Mouse (Mus musculus): ENCODE data around the gene Smad6. TPM values are rescaled to one million over a fixed set of nuclear protein-coding genes. Genes with fewer than 3 reads are reported as not detected.

Smad6 gene
- total and polyA plus RNA-seq, 3 experiments: 0.44 to 1.6 (median 0.98) TPM

GRCm38 (mm10) chr9:64049471-64050380 is 27.9 kb upstream of the Smad6 start:
- no peaks in the 10 kb centered on the region; the same call in 1 of the 2 replicates for H3K27me3 ChIP-seq (ENCODE audit: insufficient read depth, low read length)
- ATAC-seq (ENCODE audit: extremely low read depth, insufficient number of reproducible peaks, low FRiP score, poor library complexity, severe bottlenecking): peak; percentile 58
- no peaks in the 10 kb centered on the region for H3K9me3 ChIP-seq (replicated peaks)
- TF ChIP-seq TAL1 (conservative IDR thresholded peaks at IDR 0.05; ENCODE audit: low read depth, low read length) (no peak), POLR2AphosphoS5 (IDR thresholded peaks at IDR 0.05; ENCODE audit: insufficient replicate concordance, low read depth, low read length) (no peak), CTCF (IDR thresholded peaks at IDR 0.05; ENCODE audit: low read depth, low read length) (no peak), GATA1 (IDR thresholded peaks at IDR 0.05; ENCODE audit: borderline replicate concordance, low read length) (no peak), GATA2 (IDR thresholded peaks at IDR 0.05; ENCODE audit: borderline replicate concordance, low read depth, low read length) (no peak)
- peaks cover 76% of the 10 kb centered on the region for H3K4me1 ChIP-seq (ENCODE audit: insufficient read depth, low read depth, low read length)
- no peaks in the 10 kb centered on the region for H3K36me3 ChIP-seq (replicated peaks)
- peak; percentile 92 for DNase-seq (ENCODE audit: low spot score)
- H3K4me3 ChIP-seq (ENCODE audit: low read depth, low read length): peak overlapping the region; percentile 68

GRCm38 (mm10) chr9:64045117-64045890 is 23.4 kb upstream of the Smad6 start:
- DNase-seq (ENCODE audit: low spot score) (peak; percentile 95), ATAC-seq (ENCODE audit: extremely low read depth, insufficient number of reproducible peaks, low FRiP score, poor library complexity, severe bottlenecking) (peak; percentile 91)
- Histone ChIP-seq H3K9me3 (replicated peaks) (no peaks in the 10 kb centered on the region), H3K27me3 (ENCODE audit: insufficient read depth, low read length) (no peaks in the 10 kb centered on the region), H3K36me3 (replicated peaks) (no peaks in the 10 kb centered on the region), H3K4me3 (ENCODE audit: low read depth, low read length) (peak overlapping the region; percentile 24; the same call in 1 of the 2 replicates), H3K4me1 (ENCODE audit: insufficient read depth, low read depth, low read length) (peaks cover 92% of the 10 kb centered on the region)
- TF ChIP-seq TAL1 (conservative IDR thresholded peaks at IDR 0.05; ENCODE audit: low read depth, low read length) (peak; percentile 98), CTCF (IDR thresholded peaks at IDR 0.05; ENCODE audit: low read depth, low read length) (no peak)

GRCm38 (mm10) chr9:64044343-64044742 is 22.5 kb upstream of the Smad6 start:
- Histone ChIP-seq H3K4me3 (ENCODE audit: low read depth, low read length) (peak overlapping the region; percentile 38; the same call in 1 of the 2 replicates), H3K9me3 (replicated peaks) (no peaks in the 10 kb centered on the region), H3K27me3 (ENCODE audit: insufficient read depth, low read length) (no peaks in the 10 kb centered on the region), H3K36me3 (replicated peaks) (no peaks in the 10 kb centered on the region), H3K4me1 (ENCODE audit: insufficient read depth, low read depth, low read length) (peaks cover 87% of the 10 kb centered on the region)
- no peak for ATAC-seq (ENCODE audit: extremely low read depth, insufficient number of reproducible peaks, low FRiP score, poor library complexity, severe bottlenecking)
- no peak for DNase-seq (ENCODE audit: low spot score)
- TF ChIP-seq TAL1 (conservative IDR thresholded peaks at IDR 0.05; ENCODE audit: low read depth, low read length) (no peak), CTCF (IDR thresholded peaks at IDR 0.05; ENCODE audit: low read depth, low read length) (no peak), GATA1 (IDR thresholded peaks at IDR 0.05; ENCODE audit: borderline replicate concordance, low read length) (no peak), GATA2 (IDR thresholded peaks at IDR 0.05; ENCODE audit: borderline replicate concordance, low read depth, low read length) (no peak), POLR2AphosphoS5 (IDR thresholded peaks at IDR 0.05; ENCODE audit: insufficient replicate concordance, low read depth, low read length) (no peak)

- ATAC-seq (ENCODE audit: extremely low read depth, insufficient number of reproducible peaks, low FRiP score, poor library complexity, severe bottlenecking): no peak
- H3K9me3 ChIP-seq (replicated peaks): no peaks in the 10 kb centered on the region
- H3K4me3 ChIP-seq (ENCODE audit: low read depth, low read length): no peak overlapping the region
- H3K36me3 ChIP-seq (replicated peaks): no peaks in the 10 kb centered on the region
- TF ChIP-seq GATA1 (IDR thresholded peaks at IDR 0.05; ENCODE audit: borderline replicate concordance, low read length) (no peak), POLR2AphosphoS5 (IDR thresholded peaks at IDR 0.05; ENCODE audit: insufficient replicate concordance, low read depth, low read length) (no peak), TAL1 (conservative IDR thresholded peaks at IDR 0.05; ENCODE audit: low read depth, low read length) (no peak), GATA2 (IDR thresholded peaks at IDR 0.05; ENCODE audit: borderline replicate concordance, low read depth, low read length) (no peak), CTCF (IDR thresholded peaks at IDR 0.05; ENCODE audit: low read depth, low read length) (no peak)
- peaks cover 77% of the 10 kb centered on the region for H3K4me1 ChIP-seq (ENCODE audit: insufficient read depth, low read depth, low read length)
- no peaks in the 10 kb centered on the region for H3K27me3 ChIP-seq (ENCODE audit: insufficient read depth, low read length)
- no peak for DNase-seq (ENCODE audit: low spot score)
These were observed 21.1 kb upstream of the Smad6 start for GRCm38 (mm10) chr9:64042911-64043310.

- H3K9me3 ChIP-seq (replicated peaks): no peaks in the 10 kb centered on the region
- H3K27me3 ChIP-seq (ENCODE audit: insufficient read depth, low read length): no peaks in the 10 kb centered on the region
- ATAC-seq (ENCODE audit: extremely low read depth, insufficient number of reproducible peaks, low FRiP score, poor library complexity, severe bottlenecking): no peak
- H3K36me3 ChIP-seq (replicated peaks): no peaks in the 10 kb centered on the region
- no peak for DNase-seq (ENCODE audit: low spot score)
- TF ChIP-seq GATA2 (IDR thresholded peaks at IDR 0.05; ENCODE audit: borderline replicate concordance, low read depth, low read length): no peak
- no peak for TF ChIP-seq CTCF (IDR thresholded peaks at IDR 0.05; ENCODE audit: low read depth, low read length)
- no peak for TF ChIP-seq TAL1 (conservative IDR thresholded peaks at IDR 0.05; ENCODE audit: low read depth, low read length)
- TF ChIP-seq POLR2AphosphoS5 (IDR thresholded peaks at IDR 0.05; ENCODE audit: insufficient replicate concordance, low read depth, low read length): no peak
- no peak for TF ChIP-seq GATA1 (IDR thresholded peaks at IDR 0.05; ENCODE audit: borderline replicate concordance, low read length)
- peaks cover 70% of the 10 kb centered on the region for H3K4me1 ChIP-seq (ENCODE audit: insufficient read depth, low read depth, low read length)
- H3K4me3 ChIP-seq (ENCODE audit: low read depth, low read length): no peak overlapping the region
These were observed 20.4 kb upstream of the Smad6 start for GRCm38 (mm10) chr9:64042216-64042615.

All from G1E (cell line).